ENCODE assay signal across 10 mouse cellular contexts in genomic region chrX:155643975-155644374, GRCm38 (mm10). TPM values are rescaled to one million over a fixed set of nuclear protein-coding genes. Genes with fewer than 3 reads are reported as not detected.
A peak's percentile ranks its signal among the peaks of the same experiment; 100 is the strongest.
DNase-seq lines count a peak whose midpoint lies in the region; ATAC-seq and TF ChIP-seq lines count a peak whose summit lies in the region.
"Had no signal": no experiment of that assay in that cellular context is flagged by ENCODE, and none has a peak within 500 bp of the region (broad histone marks: within the 10 kb centered on the region; RNA-seq: fewer than 3 reads in every experiment).

No protein-coding gene starts in this region.

- H3K79me2 ChIP-seq in MEL (ENCODE audit: control insufficient read depth, insufficient read depth, low read length, poor library complexity): no peaks in the 10 kb centered on the region

- no peak overlapping the region for H3K4me2 ChIP-seq in liver, embryonic 14.5 days (ENCODE audit: low read depth)
- H3K4me2 ChIP-seq: lung, embryonic 15.5 days had no signal

- peak; percentile 65 for TF ChIP-seq RAD21 in MEL (IDR thresholded peaks at IDR 0.05; ENCODE audit: low read depth, low read length)

- H3K27me3 ChIP-seq in liver, embryonic 14.5 days (ENCODE audit: control insufficient read depth, insufficient read depth, low read length): no peaks in the 10 kb centered on the region
- no peaks in the 10 kb centered on the region for H3K27me3 ChIP-seq in MEL (ENCODE audit: control insufficient read depth in 1 of 2, insufficient read depth in 2 of 2, low read length in 2 of 2)
- H3K27me3 ChIP-seq: lung, embryonic 15.5 days had no signal

- peak; percentile 3 to 20 for DNase-seq in frontal cortex, postnatal 36 days (ENCODE audit: low spot score in 2 of 2)
- DNase-seq in frontal cortex, adult 2 months (ENCODE audit: extremely low spot score in 1 of 2, low spot score in 1 of 2): no peak
- no peak for DNase-seq in liver, embryonic 14.5 days (ENCODE audit: low read depth in 3 of 3, low spot score in 3 of 3)
- no peak for DNase-seq in liver
- DNase-seq in MEL (ENCODE audit: low read depth, low spot score): peak; percentile 22
- peak; percentile 9 for DNase-seq in induced T-regulatory cell, adult 2 months (ENCODE audit: low read depth)
- DNase-seq in spleen, postnatal 14 days (ENCODE audit: low spot score in 2 of 2): no peak
- no peak for DNase-seq in thymus, adult 18-20 months

- WGBS in liver, embryonic 14.5 days (ENCODE audit: insufficient replicate concordance): 0% methylated on average over 1 of the region's 1 CpGs

- H3K27ac ChIP-seq in liver, embryonic 14.5 days: no peak overlapping the region
- H3K27ac ChIP-seq in MEL (ENCODE audit: control insufficient read depth, low read depth, low read length): no peak overlapping the region
- H3K27ac ChIP-seq: lung, embryonic 15.5 days had no signal

- no peaks in the 10 kb centered on the region for H3K36me3 ChIP-seq in liver, embryonic 14.5 days (replicated peaks; ENCODE audit: control insufficient read depth, insufficient read depth, low read depth)
- no peaks in the 10 kb centered on the region for H3K36me3 ChIP-seq in MEL (ENCODE audit: control insufficient read depth in 1 of 2, insufficient read depth in 2 of 2, low read length in 2 of 2)
- H3K36me3 ChIP-seq: lung, embryonic 15.5 days had no signal

- no peak for ATAC-seq in liver, embryonic 14.5 days (ENCODE audit: insufficient read depth)

- TF ChIP-seq POLR2A in MEL (IDR thresholded peaks at IDR 0.05; ENCODE audit: control insufficient read depth in 1 of 2, insufficient read depth in 1 of 2, low read depth in 1 of 2, low read length in 2 of 2, poor library complexity in 1 of 2): no peak

- H3K4me1 ChIP-seq in liver, embryonic 14.5 days (replicated peaks; ENCODE audit: control insufficient read depth in 2 of 2, insufficient read depth in 2 of 2, low read length in 1 of 2): no peaks in the 10 kb centered on the region
- no peaks in the 10 kb centered on the region for H3K4me1 ChIP-seq in MEL (ENCODE audit: control insufficient read depth in 1 of 2, insufficient read depth in 2 of 2, low read length in 2 of 2)
- H3K4me1 ChIP-seq: lung, embryonic 15.5 days had no signal

- no peak for TF ChIP-seq EP300 in liver, embryonic 14.5 days (IDR thresholded peaks at IDR 0.05; ENCODE audit: low read depth)
- TF ChIP-seq EP300 in MEL (IDR thresholded peaks at IDR 0.05; ENCODE audit: low read depth in 1 of 2, low read length in 2 of 2): no peak

- peak; percentile 59 for TF ChIP-seq CTCF in liver, embryonic 14.5 days (IDR thresholded peaks at IDR 0.05; ENCODE audit: low read depth)
- peak in 2 of 3 experiments; percentile 61 to 82; a peak in 4 of 6 replicates for TF ChIP-seq CTCF in MEL (IDR thresholded peaks at IDR 0.05 in 2 of 3, conservative IDR thresholded peaks at IDR 0.05 in 1 of 3; ENCODE audit: control insufficient read depth in 1 of 3, insufficient read depth in 1 of 3, low read depth in 2 of 3, low read length in 3 of 3, poor library complexity in 1 of 3, severe bottlenecking in 1 of 3)

- H3K9ac ChIP-seq in liver, embryonic 14.5 days (replicated peaks): no peak overlapping the region
- H3K9ac ChIP-seq in MEL (ENCODE audit: control insufficient read depth, low read depth, low read length, poor library complexity, severe bottlenecking): no peak overlapping the region
- H3K9ac ChIP-seq: lung, embryonic 15.5 days had no signal

- no peaks in the 10 kb centered on the region for H3K9me3 ChIP-seq in liver, embryonic 14.5 days (ENCODE audit: control insufficient read depth, low read length)
- no peaks in the 10 kb centered on the region; the same call in 1 of the 2 replicates for H3K9me3 ChIP-seq in MEL (replicated peaks; ENCODE audit: insufficient read depth, low read length)
- H3K9me3 ChIP-seq: lung, embryonic 15.5 days had no signal

- no peak overlapping the region for H3K4me3 ChIP-seq in liver, embryonic 14.5 days (ENCODE audit: insufficient read depth in 1 of 2, low read depth in 2 of 2, low read length in 2 of 2)
- no peak overlapping the region for H3K4me3 ChIP-seq in MEL (ENCODE audit: control insufficient read depth in 1 of 2, insufficient read depth in 1 of 2, low read depth in 2 of 2, low read length in 2 of 2)
- H3K4me3 ChIP-seq: lung, embryonic 15.5 days had no signal

TF ChIP-seq in MEL, 35 proteins besides CTCF, POLR2A, EP300 and RAD21:
- TF ChIP-seq CHD2 (IDR thresholded peaks at IDR 0.05; ENCODE audit: low read length): no peak
- TF ChIP-seq NELFE (IDR thresholded peaks at IDR 0.05; ENCODE audit: low read depth, low read length): no peak
- peak; percentile 67 for TF ChIP-seq SMC3 (IDR thresholded peaks at IDR 0.05; ENCODE audit: low read depth, low read length)
- TF ChIP-seq NRF1 (IDR thresholded peaks at IDR 0.05; ENCODE audit: insufficient read depth, low read depth, low read length, poor library complexity, severe bottlenecking): no peak
- TF ChIP-seq HCFC1 (IDR thresholded peaks at IDR 0.05; ENCODE audit: low read depth, low read length): no peak
- TF ChIP-seq ZC3H11A (IDR thresholded peaks at IDR 0.05; ENCODE audit: low read depth, low read length): peak; percentile 27

RNA-seq across cellular contexts. Expression of gene Gm15155, which starts 19.4 kb away (rescaled TPM):
- 0.12 and 0.32 TPM in 2 replicates for polyA plus RNA-seq in frontal cortex, adult 2 months (2012; rRNA removed)
- polyA plus RNA-seq in liver, embryonic 14.5 days (2012; rRNA removed): not detected in 2 replicates
- polyA plus RNA-seq in liver, embryonic 14.5 days (2014; fragmentation: Nextera tagmentation; extraction: Ambion mirVana): not detected in 2 replicates
- not detected in 2 replicates for total RNA-seq in MEL (2012; rRNA removed)
- polyA plus RNA-seq in MEL (2012; ENCODE audit: insufficient read depth in 1 of 2, insufficient read length in 2 of 2, low read depth in 1 of 2, low replicate concordance in 2 of 2, missing spikeins in 1 of 2): not detected
- total RNA-seq: hematopoietic stem cell, adult 5-6 weeks had no signal
- polyA plus RNA-seq: lung, embryonic 15.5 days had no signal

RNA-seq across cellular contexts. Expression of gene Ptchd1, which starts 20.4 kb away (rescaled TPM):
- 3.8 and 4.3 TPM in 2 replicates for polyA plus RNA-seq in frontal cortex, adult 2 months (2012; rRNA removed)
- polyA plus RNA-seq in liver, embryonic 14.5 days (2012; rRNA removed): 0.01 and 0.02 TPM in 2 replicates
- polyA plus RNA-seq in liver, embryonic 14.5 days (2014; fragmentation: Nextera tagmentation; extraction: Ambion mirVana): not detected in 2 replicates
- total RNA-seq in MEL (2012; rRNA removed): not detected in 2 replicates
- not detected for polyA plus RNA-seq in MEL (2012; ENCODE audit: insufficient read depth in 1 of 2, insufficient read length in 2 of 2, low read depth in 1 of 2, low replicate concordance in 2 of 2, missing spikeins in 1 of 2)
- total RNA-seq: hematopoietic stem cell, adult 5-6 weeks had no signal

Comparison
In these comparisons a context has a peak if more than half of its experiments do, and no peak if none do; other contexts are left out.
1. DNase-seq: peak in frontal cortex, postnatal 36 days (2 of 2), MEL (single experiment) and induced T-regulatory cell, adult 2 months (single experiment); none in frontal cortex, adult 2 months (0 of 2), liver, embryonic 14.5 days (0 of 3), liver (single experiment), spleen, postnatal 14 days (0 of 2) and thymus, adult 18-20 months (0 of 2).